Mouse (Mus musculus) B cell, adult 2 months (primary cell): ENCODE data around the gene Fam214b.

Experiments
- DNase-seq, 2 experiments: peaks; one replicate each; pipeline ENCODE4 v3.0.0; 2022

Fam214b gene

GRCm38 (mm10) chr4:43045659-43046302 is at the start of gene Fam214b:
Gene Fam214b, minus strand, starts transcription at chr4:43046220.
- DNase-seq = peak; percentile 98

- DNase-seq = no peak
These were observed 45.2 kb upstream of the Fam214b start for GRCm38 (mm10) chr4:43091183-43091582.

GRCm38 (mm10) chr4:43089950-43090349 is 43.9 kb upstream of the Fam214b start:
- DNase-seq = no peak

- no peak for DNase-seq
These were observed 36.4 kb upstream of the Fam214b start for GRCm38 (mm10) chr4:43082458-43082857.

GRCm38 (mm10) chr4:43078071-43078718 is 32.2 kb upstream of the Fam214b start:
- DNase-seq = no peak

GRCm38 (mm10) chr4:43074923-43075322 is 28.9 kb upstream of the Fam214b start:
- no peak for DNase-seq

- no peak for DNase-seq
These were observed 19.5 kb upstream of the Fam214b start for GRCm38 (mm10) chr4:43065471-43065870.

GRCm38 (mm10) chr4:43060286-43060685 is 14.3 kb upstream of the Fam214b start:
- DNase-seq = no peak

- no peak for DNase-seq
These were observed 13.7 kb upstream of the Fam214b start for GRCm38 (mm10) chr4:43059697-43060096.

- DNase-seq = peak; percentile 82 to 84
These were observed 13.0 kb upstream of the Fam214b start, which contains the start of gene Unc13b for GRCm38 (mm10) chr4:43058753-43059654. Gene Unc13b, plus strand, starts transcription at chr4:43058953.

- no peak for DNase-seq
These were observed 12.4 kb upstream of the Fam214b start for GRCm38 (mm10) chr4:43058392-43058752.

GRCm38 (mm10) chr4:43057654-43058053 is 11.6 kb upstream of the Fam214b start:
- no peak for DNase-seq

GRCm38 (mm10) chr4:43052627-43053026 is 6.6 kb upstream of the Fam214b start:
- DNase-seq = peak; percentile 47 to 48

- peak; percentile 76 to 81 for DNase-seq
These were observed 1.2 kb upstream of the Fam214b start for GRCm38 (mm10) chr4:43047231-43047630.

- DNase-seq = no peak
These were observed 587 bp upstream of the Fam214b start for GRCm38 (mm10) chr4:43046607-43047006.

- no peak for DNase-seq
These were observed 748 bp downstream of the Fam214b start for GRCm38 (mm10) chr4:43045285-43045658.

GRCm38 (mm10) chr4:43044673-43045072 is 1.3 kb downstream of the Fam214b start:
- peak; percentile 31 to 43 for DNase-seq

- DNase-seq = peak; percentile 84 to 86
These were observed 2.2 kb downstream of the Fam214b start for GRCm38 (mm10) chr4:43043644-43044357.

GRCm38 (mm10) chr4:43040881-43041547 is 5.0 kb downstream of the Fam214b start:
- no peak for DNase-seq

GRCm38 (mm10) chr4:43040114-43040572 is 5.9 kb downstream of the Fam214b start:
- peak; percentile 98 for DNase-seq

- DNase-seq = no peak
These were observed 6.4 kb downstream of the Fam214b start for GRCm38 (mm10) chr4:43039609-43040008.
